Mouse (Mus musculus) heart, embryonic 15.5 days (tissue): ENCODE measurements at regions not wholly inside any gene's neighbourhood (a gene's known extent, or its start where the extent isn't known, plus 50 kb on each side); places are given as distances from the start of the nearest gene placed in this dataset.

ENCODE experiments used
- ATAC-seq: fragments of 200-750 bp; cut with Nextera tagmentation; replicated peaks from 2 replicates; pipeline ENCODE4 v1.8.0; 2017; ENCODE audit warnings: low read depth, moderate TSS enrichment; ENCODE audit not compliant: insufficient number of reproducible peaks, insufficient read depth, low FRiP score
- H3K27ac ChIP-seq: fragments of 300-500 bp; sonication (generic); 2 replicates; pipeline ENCODE4 v1.5.1; 2015; ENCODE audit warnings: mild to moderate bottlenecking, inconsistent platforms
- H3K27me3 ChIP-seq: fragments of 300-500 bp; sonication (generic); 2 replicates; pipeline ENCODE4 v1.6.1; 2015; ENCODE audit warnings: inconsistent platforms
- H3K36me3 ChIP-seq: fragments of 300-500 bp; sonication (generic); 2 replicates; pipeline ENCODE4 v1.6.1; 2015; ENCODE audit warnings: mild to moderate bottlenecking, inconsistent platforms
- H3K4me1 ChIP-seq: fragments of 300-500 bp; sonication (generic); replicated peaks from 2 replicates; pipeline ENCODE4 v1.6.1; 2015; ENCODE audit warnings: inconsistent platforms
- H3K4me2 ChIP-seq: fragments of 300-500 bp; sonication (generic); 2 replicates; pipeline ENCODE4 v1.6.1; 2015; ENCODE audit warnings: inconsistent platforms, mild to moderate bottlenecking, moderate library complexity
- H3K4me3 ChIP-seq: fragments of 300-500 bp; sonication (generic); 2 replicates; pipeline ENCODE4 v1.5.1; 2015; ENCODE audit warnings: mild to moderate bottlenecking, inconsistent platforms
- H3K9ac ChIP-seq: fragments of 300-500 bp; sonication (generic); 2 replicates; pipeline ENCODE4 v1.6.1; 2015; ENCODE audit warnings: mild to moderate bottlenecking, inconsistent platforms
- H3K9me3 ChIP-seq: fragments of 300-500 bp; sonication (generic); replicated peaks from 2 replicates; pipeline ENCODE4 v1.6.1; 2016; ENCODE audit warnings: inconsistent platforms
- WGBS: fragments of 180-500 bp; shearing (Covaris S2); methylation state at CpG from one replicate; pipeline ENCODE4 v1.1.7; 2015; ENCODE audit warnings: mixed read lengths; 5-methylcytosine and 5-hydroxymethylcytosine counted together

GRCm38 (mm10) chr4:8920306-8920705, 681.5 kb upstream of the Car8 start:
- H3K9ac ChIP-seq, result no peak overlapping the region
- H3K9me3 ChIP-seq, result no peaks in the 10 kb centered on the region
- no peak overlapping the region for H3K4me3 ChIP-seq
- peaks cover 16% of the 10 kb centered on the region for H3K4me1 ChIP-seq
- no peak overlapping the region for H3K4me2 ChIP-seq
- WGBS, result 78% methylated on average over 2 of the region's 2 CpGs
- H3K27me3 ChIP-seq, result no peaks in the 10 kb centered on the region
- H3K36me3 ChIP-seq, result no peaks in the 10 kb centered on the region
- no peak overlapping the region for H3K27ac ChIP-seq
- no peak for ATAC-seq

- Histone ChIP-seq H3K27ac (no peak overlapping the region), H3K27me3 (no peaks in the 10 kb centered on the region)
- WGBS, result 79% methylated on average over 9 of the region's 9 CpGs
Measured at GRCm38 (mm10) chr4:8919366-8919984, 680.6 kb upstream of the Car8 start.

More at GRCm38 (mm10) chr4:8919366-8919984, 680.6 kb upstream of the Car8 start:
- Histone ChIP-seq H3K9me3 (no peaks in the 10 kb centered on the region), H3K9ac (no peak overlapping the region), H3K4me3 (no peak overlapping the region), H3K4me2 (no peak overlapping the region), H3K4me1 (peaks cover 16% of the 10 kb centered on the region), H3K36me3 (no peaks in the 10 kb centered on the region)
- ATAC-seq, result no peak
